Comparison of ENCODE assay signal across 7 mouse cellular contexts in the genomic region with DNA sequence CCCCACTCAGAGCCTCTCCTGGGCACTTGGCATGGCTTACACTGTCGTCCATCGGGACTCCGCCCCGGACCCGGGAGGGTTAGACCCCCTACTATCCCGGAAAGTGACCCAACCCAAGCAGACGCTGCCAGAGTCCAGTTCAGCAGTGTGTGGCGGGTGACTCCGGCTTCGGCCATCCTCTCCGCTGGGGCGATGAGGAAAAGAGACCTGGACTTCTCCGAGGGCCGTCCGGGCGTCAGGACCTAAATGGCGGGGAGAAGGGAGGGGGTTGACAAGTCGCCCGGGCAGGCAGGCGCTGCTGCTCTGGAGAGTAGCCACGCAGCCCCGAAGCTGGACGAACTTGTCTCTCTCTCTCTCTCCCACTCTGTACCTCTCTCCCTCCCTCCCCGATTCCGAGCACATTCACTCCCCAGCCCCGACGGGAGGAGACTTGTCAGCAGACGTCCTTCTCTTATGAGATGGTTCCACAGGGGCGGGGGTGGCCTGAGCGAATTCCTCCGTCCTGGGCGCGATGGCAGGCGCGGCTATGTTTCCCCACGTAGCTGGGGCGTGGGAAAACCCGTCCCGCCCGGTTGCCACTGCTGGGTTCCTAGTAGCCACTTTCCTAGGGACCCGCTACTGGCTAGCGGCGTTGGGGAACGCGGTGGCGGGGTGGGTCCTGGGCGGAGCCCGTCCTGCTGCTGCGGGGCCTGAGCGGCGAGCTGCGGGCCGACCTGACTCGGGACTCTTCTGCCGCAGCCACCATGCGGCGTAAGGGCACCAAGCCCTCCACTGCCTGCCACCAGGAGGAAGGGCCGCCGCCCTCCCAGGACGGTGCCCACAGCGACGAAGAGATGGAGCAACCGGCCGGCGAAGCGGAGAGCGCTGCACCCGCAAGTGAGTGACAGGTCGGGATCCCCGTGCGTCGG. TPM values are rescaled to one million over a fixed set of nuclear protein-coding genes. Genes with fewer than 3 reads are reported as not detected.
A peak's percentile ranks its signal among the peaks of the same experiment; 100 is the strongest.
DNase-seq lines count a peak whose midpoint lies in the region; ATAC-seq and TF ChIP-seq lines count a peak whose summit lies in the region.

No protein-coding gene starts in this region.

- ATAC-seq in inflammation-experienced regulatory T-cells, adult 6 months: peak; percentile 2
- ATAC-seq in limb, embryonic 11.5 days (ENCODE audit: insufficient number of reproducible peaks, low FRiP score, low TSS enrichment, low read depth): peak; percentile 61
- peak; percentile 59 for ATAC-seq in midbrain, embryonic 12.5 days (ENCODE audit: low FRiP score, low read depth)

- no peaks in the 10 kb centered on the region for H3K36me3 ChIP-seq in limb, embryonic 11.5 days (ENCODE audit: control insufficient read depth, insufficient read depth, low read length)
- H3K36me3 ChIP-seq in midbrain, embryonic 12.5 days: no peaks in the 10 kb centered on the region
- H3K36me3 ChIP-seq in small intestine, adult 2 months (ENCODE audit: control insufficient read depth, insufficient read depth, low read length): no peaks in the 10 kb centered on the region

- no peaks in the 10 kb centered on the region for H3K9me3 ChIP-seq in limb, embryonic 11.5 days (ENCODE audit: control insufficient read depth, low read length)
- no peaks in the 10 kb centered on the region for H3K9me3 ChIP-seq in midbrain, embryonic 12.5 days

- H3K27me3 ChIP-seq in limb, embryonic 11.5 days (ENCODE audit: control insufficient read depth, insufficient read depth, low read length): no peaks in the 10 kb centered on the region
- H3K27me3 ChIP-seq in midbrain, embryonic 12.5 days: no peaks in the 10 kb centered on the region
- H3K27me3 ChIP-seq in small intestine, adult 2 months (ENCODE audit: control insufficient read depth, insufficient read depth, low read length): no peaks in the 10 kb centered on the region

- no peak for TF ChIP-seq POLR2A in cortical plate, adult 2 months (IDR thresholded peaks at IDR 0.05; ENCODE audit: extremely low read depth, insufficient read depth, low read length)
- 0 out of 2 replicates have a peak, but pooled peaks have one; percentile 30 for TF ChIP-seq POLR2A in small intestine, adult 2 months (IDR thresholded peaks at IDR 0.05; ENCODE audit: low read depth, low read length)

- H3K4me2 ChIP-seq in limb, embryonic 11.5 days (ENCODE audit: low read depth, severe bottlenecking): peak overlapping the region; percentile 71
- peak overlapping the region; percentile 83 for H3K4me2 ChIP-seq in midbrain, embryonic 12.5 days (replicated peaks)

- no peak overlapping the region for H3K27ac ChIP-seq in cortical plate, adult 2 months (ENCODE audit: insufficient read depth, low read length)
- H3K27ac ChIP-seq in limb, embryonic 11.5 days (replicated peaks; ENCODE audit: low read depth, low read length): peak overlapping the region; percentile 93
- peak overlapping the region; percentile 89 for H3K27ac ChIP-seq in midbrain, embryonic 12.5 days (replicated peaks)
- peak overlapping the region; percentile 69 for H3K27ac ChIP-seq in small intestine, adult 2 months (ENCODE audit: insufficient read depth, low read depth, low read length)

- intact Hi-C loops in gastrocnemius, postnatal 14 days (cut with DNase I; ENCODE audit: low total_unique reads): no loop called here

- no peaks in the 10 kb centered on the region; the same call in 1 of the 2 replicates for H3K4me1 ChIP-seq in cortical plate, adult 2 months (ENCODE audit: control insufficient read depth, insufficient read depth, low read length)
- H3K4me1 ChIP-seq in limb, embryonic 11.5 days (ENCODE audit: control insufficient read depth, insufficient read depth, low read length): no peaks in the 10 kb centered on the region; the same call in 1 of the 2 replicates
- peaks cover 6% of the 10 kb centered on the region for H3K4me1 ChIP-seq in midbrain, embryonic 12.5 days
- no peaks in the 10 kb centered on the region for H3K4me1 ChIP-seq in small intestine, adult 2 months (ENCODE audit: control insufficient read depth, insufficient read depth, insufficient read length, low read length)

- H3K9ac ChIP-seq in limb, embryonic 11.5 days (ENCODE audit: low read length): peak overlapping the region; percentile 95
- peak overlapping the region; percentile 84 for H3K9ac ChIP-seq in midbrain, embryonic 12.5 days (replicated peaks)

- TF ChIP-seq CTCF in cortical plate, adult 2 months (IDR thresholded peaks at IDR 0.05; ENCODE audit: extremely low read depth, insufficient read depth, low read length): no peak
- TF ChIP-seq CTCF in small intestine, adult 2 months (IDR thresholded peaks at IDR 0.05; ENCODE audit: extremely low read depth, insufficient read length, insufficient replicate concordance, low read depth, low read length): no peak

- WGBS in limb, embryonic 11.5 days: under 1% methylated on average over 60 of the region's 72 CpGs
- WGBS in midbrain, embryonic 12.5 days: under 1% methylated on average over 72 of the region's 72 CpGs
- WGBS in small intestine, adult 2 months: under 1% methylated on average over 72 of the region's 72 CpGs

- DNase-seq in adrenal gland, adult (ENCODE audit: inconsistent age in 2 of 2, low spot score in 1 of 2): peak; percentile 70 to 91
- peak; percentile 56 for DNase-seq in gastrocnemius, postnatal 14 days
- no peak for DNase-seq in limb, embryonic 11.5 days (ENCODE audit: low spot score)

- H3K4me3 ChIP-seq in cortical plate, adult 2 months (ENCODE audit: insufficient read depth, low read length): peak overlapping the region; percentile 55
- H3K4me3 ChIP-seq in limb, embryonic 11.5 days (ENCODE audit: low read depth, low read length): peak overlapping the region; percentile 98
- H3K4me3 ChIP-seq in midbrain, embryonic 12.5 days: peak overlapping the region; percentile 96
- peak overlapping the region; percentile 80 for H3K4me3 ChIP-seq in small intestine, adult 2 months (ENCODE audit: low read depth, low read length)

RNA-seq across cellular contexts. Expression of gene Smc4, which starts 1.1 kb away (rescaled TPM):
- polyA plus RNA-seq in cortical plate, adult 2 months (2012; rRNA removed): 4.3 and 4.5 TPM in 2 replicates
- 10 to 100 TPM; 15.2 to 17.1 TPM for total RNA-seq in gastrocnemius, postnatal 14 days (2021)
- 100 to 1,000 TPM; 271 to 449 (median 425) TPM for polyA plus RNA-seq in inflammation-experienced regulatory T-cells, adult 6 months (2017; shearing (Covaris generic))
- polyA plus RNA-seq in limb, embryonic 11.5 days (2014; fragmentation: Nextera tagmentation; extraction: Ambion mirVana): 209 and 222 TPM in 2 replicates
- polyA plus RNA-seq in midbrain, embryonic 12.5 days (2016; fragmentation: Nextera tagmentation; extraction: Ambion mirVana): 172 and 187 TPM in 2 replicates
- 1.7 and 6.4 TPM in 2 replicates for polyA plus RNA-seq in small intestine, adult 2 months (2012; rRNA removed)

RNA-seq across cellular contexts. Expression of gene Ift80, which starts 1.2 kb away (rescaled TPM):
- polyA plus RNA-seq in cortical plate, adult 2 months (2012; rRNA removed): 17.0 and 21.4 TPM in 2 replicates
- total RNA-seq in gastrocnemius, postnatal 14 days (2021): 1 to 10 TPM; 3.4 to 4.8 TPM
- polyA plus RNA-seq in inflammation-experienced regulatory T-cells, adult 6 months (2017; shearing (Covaris generic)): 100 to 1,000 TPM in 1 of 3 experiments, 10 to 100 TPM in 2; 24.6 to 128 (median 99.2) TPM
- polyA plus RNA-seq in limb, embryonic 11.5 days (2014; fragmentation: Nextera tagmentation; extraction: Ambion mirVana): 21.4 and 22.1 TPM in 2 replicates
- 16.2 and 20.4 TPM in 2 replicates for polyA plus RNA-seq in midbrain, embryonic 12.5 days (2016; fragmentation: Nextera tagmentation; extraction: Ambion mirVana)
- 0.20 and 0.22 TPM in 2 replicates for polyA plus RNA-seq in small intestine, adult 2 months (2012; rRNA removed)

RNA-seq across cellular contexts. Expression of gene Trim59, which starts 39.0 kb away (rescaled TPM):
- 10.5 and 13.4 TPM in 2 replicates for polyA plus RNA-seq in cortical plate, adult 2 months (2012; rRNA removed)
- total RNA-seq in gastrocnemius, postnatal 14 days (2021): 1 to 10 TPM; 3.8 to 3.9 TPM
- polyA plus RNA-seq in inflammation-experienced regulatory T-cells, adult 6 months (2017; shearing (Covaris generic)): 10 to 100 TPM; 23.5 to 40.1 (median 31.3) TPM
- 213 and 220 TPM in 2 replicates for polyA plus RNA-seq in limb, embryonic 11.5 days (2014; fragmentation: Nextera tagmentation; extraction: Ambion mirVana)
- 166 and 171 TPM in 2 replicates for polyA plus RNA-seq in midbrain, embryonic 12.5 days (2016; fragmentation: Nextera tagmentation; extraction: Ambion mirVana)
- 1.0 and 1.7 TPM in 2 replicates for polyA plus RNA-seq in small intestine, adult 2 months (2012; rRNA removed)

Comparison
In these comparisons a context has a peak if more than half of its experiments do, and no peak if none do; other contexts are left out.
1. ATAC-seq: peak in every context shown above with its lines; median percentile 61 in limb, embryonic 11.5 days; 59 in midbrain, embryonic 12.5 days; 2 in inflammation-experienced regulatory T-cells, adult 6 months.
2. RNA of gene Smc4, which starts 1.1 kb away (polyA plus RNA-seq): 271 to 449 TPM in inflammation-experienced regulatory T-cells, adult 6 months, 209 to 222 TPM in limb, embryonic 11.5 days and 172 to 187 TPM in midbrain, embryonic 12.5 days; 1.7 to 6.4 TPM in small intestine, adult 2 months and 4.3 to 4.5 TPM in cortical plate, adult 2 months; every median in the first group is over 10 times any median in the second.
3. RNA of gene Ift80, which starts 1.2 kb away (polyA plus RNA-seq): 24.6 to 128 TPM in inflammation-experienced regulatory T-cells, adult 6 months, 21.4 to 22.1 TPM in limb, embryonic 11.5 days, 17.0 to 21.4 TPM in cortical plate, adult 2 months and 16.2 to 20.4 TPM in midbrain, embryonic 12.5 days; 0.20 to 0.22 TPM in small intestine, adult 2 months; every median in the first group is over 10 times any median in the second.
4. Peak in every context shown above with its lines, with median percentiles within 50 percentile points of each other: H3K4me3 ChIP-seq.